Mouse (Mus musculus) lung, postnatal 25 days (tissue): ENCODE results near the gene 1700008O03Rik.
A peak's percentile ranks its signal among the peaks of the same experiment; 100 is the strongest.

Experiments used
- DNase-seq: peaks from one replicate; pipeline ENCODE4 v3.0.0; 2022; ENCODE audit warnings: low spot score

1700008O03Rik gene

GRCm38 (mm10) chr7:44343459-44344015 lies 42.1 kb downstream of the 1700008O03Rik start:
- no peak for DNase-seq

- DNase-seq = no peak
These were observed 43.9 kb downstream of the 1700008O03Rik start for GRCm38 (mm10) chr7:44341714-44342113.

GRCm38 (mm10) chr7:44341119-44341518 lies 44.5 kb downstream of the 1700008O03Rik start:
- DNase-seq = no peak

- no peak for DNase-seq
These were observed 45.4 kb downstream of the 1700008O03Rik start for GRCm38 (mm10) chr7:44340226-44340625.

GRCm38 (mm10) chr7:44337121-44337849 lies 48.3 kb downstream of the 1700008O03Rik start:
- DNase-seq = no peak

- no peak for DNase-seq
These were observed 49.3 kb downstream of the 1700008O03Rik start for GRCm38 (mm10) chr7:44336046-44337021.

- no peak for DNase-seq
These were observed 50.4 kb downstream of the 1700008O03Rik start for GRCm38 (mm10) chr7:44335031-44335878.

DNA sequence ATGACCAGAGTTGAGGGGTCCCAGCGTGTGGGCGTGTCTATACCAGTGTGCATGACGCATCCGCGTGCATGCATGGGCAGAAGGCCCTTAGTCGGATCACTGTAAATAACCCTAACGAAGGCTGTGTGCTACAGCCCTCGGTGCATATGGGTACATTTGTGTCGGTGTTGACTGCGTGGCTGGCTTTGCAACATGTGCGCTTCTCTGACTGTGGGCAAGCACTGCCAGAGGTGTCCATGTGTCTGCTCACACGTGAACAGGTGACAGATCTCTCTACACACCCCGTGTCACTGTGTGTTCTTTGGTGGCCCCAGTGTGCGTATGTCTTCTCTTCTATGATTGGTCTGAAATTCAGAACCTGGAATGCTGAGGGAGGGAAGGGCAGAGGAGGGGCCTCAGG lies 51.5 kb downstream of the 1700008O03Rik start:
- no peak for DNase-seq

- DNase-seq = no peak
These were observed 53.3 kb downstream of the 1700008O03Rik start for GRCm38 (mm10) chr7:44332336-44332735.

- DNase-seq = no peak
These were observed 59.0 kb downstream of the 1700008O03Rik start for GRCm38 (mm10) chr7:44326614-44327013.

DNA sequence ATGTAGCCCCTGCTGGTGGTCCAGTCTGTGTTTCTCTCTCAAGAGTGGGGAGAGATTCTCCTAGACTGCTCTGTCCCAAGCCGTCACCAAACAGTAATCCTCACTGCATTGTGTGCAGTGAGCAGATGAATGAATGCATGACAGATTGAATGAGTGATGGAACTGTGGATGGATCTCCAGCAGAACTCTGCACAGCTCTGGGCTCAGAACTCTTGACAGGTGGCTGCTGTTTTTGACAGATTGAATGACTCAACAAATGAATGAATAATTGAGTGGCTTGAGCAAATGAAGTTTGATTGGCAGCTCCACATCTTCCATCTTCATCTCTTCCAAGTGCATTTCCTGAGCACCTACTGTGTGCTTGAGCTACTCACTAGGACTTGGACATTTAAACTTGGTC lies 63.3 kb downstream of the 1700008O03Rik start:
- DNase-seq = no peak

GRCm38 (mm10) chr7:44320886-44321285 lies 64.7 kb downstream of the 1700008O03Rik start:
- no peak for DNase-seq

DNA sequence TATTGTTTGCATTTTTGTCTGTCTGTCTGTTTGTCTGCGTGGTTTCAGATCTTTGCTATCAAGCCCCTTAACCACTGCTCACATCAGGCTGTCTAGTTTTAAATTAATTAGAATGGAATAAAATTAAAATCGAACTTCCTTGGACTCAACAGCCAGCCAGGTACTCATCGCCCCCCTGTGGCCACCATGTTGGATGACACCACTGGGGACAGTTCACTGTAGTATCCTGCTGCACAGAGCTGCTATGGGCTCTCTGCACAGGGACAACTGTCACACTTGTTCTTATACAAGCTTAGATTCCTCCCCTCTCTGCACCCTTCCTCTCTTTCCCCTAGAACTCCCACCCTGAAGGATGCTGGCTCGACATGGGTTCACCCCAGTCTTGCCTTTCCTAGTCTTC lies 67.7 kb downstream of the 1700008O03Rik start:
- no peak for DNase-seq

- no peak for DNase-seq
These were observed 73.1 kb downstream of the 1700008O03Rik start for GRCm38 (mm10) chr7:44312484-44312883.

DNA sequence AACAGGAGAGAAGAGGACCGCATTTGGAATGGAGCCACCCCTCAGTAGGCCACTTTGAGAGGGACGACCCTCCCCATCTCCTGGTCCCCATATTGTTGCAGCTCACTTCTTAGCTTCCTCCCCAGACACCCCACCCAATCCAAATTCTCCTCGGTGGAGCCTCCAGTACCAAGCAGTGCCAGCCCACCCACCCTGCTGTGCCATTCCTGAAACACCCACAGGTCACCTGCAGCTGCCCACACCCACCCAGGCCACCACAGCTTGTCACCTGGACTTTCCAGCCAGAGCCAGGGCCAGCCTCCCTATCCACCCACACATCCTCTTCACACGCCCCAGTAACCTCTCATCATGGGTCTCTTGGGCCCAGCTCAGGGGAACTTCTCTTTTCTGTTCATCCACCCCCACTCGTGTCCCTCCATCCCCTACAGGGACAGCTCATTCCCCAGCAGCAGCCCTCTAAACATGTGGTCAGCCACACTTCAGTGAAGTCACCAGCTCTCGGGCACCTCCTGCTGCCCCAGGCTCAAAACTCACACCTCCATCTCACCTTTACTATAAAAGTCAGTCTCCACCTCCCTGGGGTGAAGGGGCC lies 73.8 kb downstream of the 1700008O03Rik start:
- peak; percentile 24 for DNase-seq

GRCm38 (mm10) chr7:44310878-44311712 lies 74.5 kb downstream of the 1700008O03Rik start:
- no peak for DNase-seq

DNA sequence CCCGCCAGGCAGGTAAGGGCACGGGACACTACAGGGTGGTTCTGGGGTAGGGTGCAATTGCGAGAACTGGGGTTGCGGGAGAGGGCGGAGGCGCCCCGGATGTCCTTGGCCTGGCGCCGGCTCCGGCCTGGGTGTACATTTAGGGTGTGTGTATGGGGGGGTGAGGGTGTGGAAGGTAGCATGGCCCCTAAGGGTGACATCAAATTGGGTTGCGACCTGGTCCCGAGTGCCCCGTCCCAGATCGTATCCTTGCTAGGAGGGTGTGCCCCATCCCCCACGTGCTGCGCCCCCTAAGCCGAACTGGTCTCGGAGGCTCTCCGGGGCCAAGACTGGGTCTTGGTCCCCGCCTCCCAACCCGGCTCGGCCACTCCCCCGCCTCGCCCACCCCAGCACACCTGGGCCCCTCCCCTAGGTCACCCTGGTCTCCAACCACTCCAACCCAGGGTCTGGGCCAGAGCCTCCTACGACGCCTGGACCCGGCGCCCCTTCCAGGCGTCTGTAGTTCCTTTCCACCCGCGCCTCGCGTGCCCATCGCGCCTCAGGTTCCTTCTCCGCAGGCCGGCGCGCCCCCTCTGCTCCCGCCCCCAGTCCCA lies 75.2 kb downstream of the 1700008O03Rik start:
- DNase-seq = no peak
